Mouse (Mus musculus) limb, embryonic 15.5 days (tissue): ENCODE measurements around the gene Metap1d. TPM values are rescaled to one million over a fixed set of nuclear protein-coding genes. Genes with fewer than 3 reads are reported as not detected.
A peak's percentile ranks its signal among the peaks of the same experiment; 100 is the strongest.

Experiments used
- ATAC-seq: fragments of 200-750 bp; cut with Nextera tagmentation; 2 replicates; pipeline ENCODE4 v1.8.0; 2017; ENCODE audit warnings: low read depth, moderate TSS enrichment; ENCODE audit not compliant: insufficient number of reproducible peaks, low FRiP score, low TSS enrichment
- H3K27ac ChIP-seq: fragments of 300-500 bp; sonication (generic); 2 replicates; pipeline ENCODE4 v1.5.1; 2015; ENCODE audit warnings: moderate library complexity, mild to moderate bottlenecking, inconsistent platforms
- H3K27me3 ChIP-seq: fragments of 300-500 bp; sonication (generic); 2 replicates; pipeline ENCODE4 v1.6.1; 2015; ENCODE audit warnings: inconsistent platforms
- H3K36me3 ChIP-seq: fragments of 300-500 bp; sonication (generic); 2 replicates; pipeline ENCODE4 v1.6.1; 2015; ENCODE audit warnings: inconsistent platforms
- H3K4me1 ChIP-seq: fragments of 300-500 bp; sonication (generic); 2 replicates; pipeline ENCODE4 v1.6.1; 2015; ENCODE audit warnings: inconsistent platforms
- H3K4me2 ChIP-seq: fragments of 300-500 bp; sonication (generic); 2 replicates; pipeline ENCODE4 v1.6.1; 2015; ENCODE audit warnings: mild to moderate bottlenecking, inconsistent platforms
- H3K4me3 ChIP-seq: fragments of 300-500 bp; sonication (generic); 2 replicates; pipeline ENCODE4 v1.5.1; 2015; ENCODE audit warnings: mild to moderate bottlenecking, inconsistent platforms
- H3K9ac ChIP-seq: fragments of 300-500 bp; sonication (generic); 2 replicates; pipeline ENCODE4 v1.6.1; 2015; ENCODE audit warnings: inconsistent platforms
- H3K9me3 ChIP-seq: fragments of 300-500 bp; sonication (generic); 2 replicates; pipeline ENCODE4 v1.6.1; 2016; ENCODE audit warnings: inconsistent platforms
- WGBS: fragments of 180-500 bp; shearing (Covaris S2); methylation state at CpG from one replicate; pipeline ENCODE4 v1.1.7; 2015; 5-methylcytosine and 5-hydroxymethylcytosine counted together
- polyA plus RNA-seq: library from polyadenylated mRNA; unstranded; fragments of >200 nt; fragmentation: Nextera tagmentation; extraction: Ambion mirVana; gene quantifications from 2 replicates; pipeline ENCODE4 v1.2.1, GENCODE M21; 2015

Gene Metap1d
- polyA plus RNA-seq, 1 experiment from 2014 or later = 41.6 TPM

DNA sequence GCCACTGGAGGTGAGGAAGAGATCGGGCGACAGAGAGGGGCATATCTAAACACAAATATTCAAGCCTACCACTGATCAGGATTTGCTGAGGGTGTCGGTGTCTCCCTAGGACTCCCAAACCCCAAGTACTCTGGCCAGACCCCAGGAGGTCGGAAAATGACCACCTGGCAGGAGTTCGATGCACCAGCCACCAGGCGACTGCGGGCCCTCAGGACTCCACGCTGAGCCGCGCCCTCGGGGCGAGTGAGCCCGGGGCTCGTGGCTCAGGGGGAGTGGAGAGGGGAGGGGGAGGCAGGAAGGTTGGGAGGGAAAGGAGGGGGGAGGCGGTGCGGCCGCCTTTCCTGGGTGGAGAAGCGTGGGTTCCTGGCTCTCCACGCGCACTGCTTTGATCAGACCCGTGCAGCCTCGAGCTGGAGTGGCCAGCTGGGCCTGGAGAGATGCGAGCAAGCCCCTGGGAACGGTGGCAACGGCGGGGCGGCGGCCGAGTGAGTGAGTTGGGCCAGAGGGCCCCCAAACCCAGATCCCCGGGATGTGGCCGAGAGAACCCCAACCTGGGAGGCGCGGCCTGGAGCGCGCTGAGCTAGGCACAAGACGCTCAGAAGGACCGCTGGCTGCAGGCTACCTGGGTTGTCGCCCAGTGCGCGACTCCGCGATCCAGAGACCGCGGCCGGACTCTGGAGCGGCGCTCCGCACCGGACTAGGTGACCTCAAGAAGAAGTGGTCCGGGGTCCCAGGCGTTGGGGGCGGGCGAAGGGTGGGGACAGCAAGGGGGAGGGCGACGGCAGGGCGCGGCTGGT lies 75.8 kb downstream of the Metap1d start:
- Histone ChIP-seq H3K27ac (no peak overlapping the region), H3K9ac (0 out of 2 replicates have a peak overlapping the region, but pooled peaks have one; percentile 17), H3K4me2 (peak overlapping the region; percentile 93), H3K4me3 (peak overlapping the region; percentile 50), H3K36me3 (no peaks in the 10 kb centered on the region), H3K4me1 (peaks cover 34% of the 10 kb centered on the region), H3K27me3 (peaks cover 93% of the 10 kb centered on the region), H3K9me3 (no peaks in the 10 kb centered on the region)
- WGBS = under 1% methylated on average over 53 of the region's 57 CpGs
- peak; percentile 40; the same call in 1 of the 2 replicates for ATAC-seq

DNA sequence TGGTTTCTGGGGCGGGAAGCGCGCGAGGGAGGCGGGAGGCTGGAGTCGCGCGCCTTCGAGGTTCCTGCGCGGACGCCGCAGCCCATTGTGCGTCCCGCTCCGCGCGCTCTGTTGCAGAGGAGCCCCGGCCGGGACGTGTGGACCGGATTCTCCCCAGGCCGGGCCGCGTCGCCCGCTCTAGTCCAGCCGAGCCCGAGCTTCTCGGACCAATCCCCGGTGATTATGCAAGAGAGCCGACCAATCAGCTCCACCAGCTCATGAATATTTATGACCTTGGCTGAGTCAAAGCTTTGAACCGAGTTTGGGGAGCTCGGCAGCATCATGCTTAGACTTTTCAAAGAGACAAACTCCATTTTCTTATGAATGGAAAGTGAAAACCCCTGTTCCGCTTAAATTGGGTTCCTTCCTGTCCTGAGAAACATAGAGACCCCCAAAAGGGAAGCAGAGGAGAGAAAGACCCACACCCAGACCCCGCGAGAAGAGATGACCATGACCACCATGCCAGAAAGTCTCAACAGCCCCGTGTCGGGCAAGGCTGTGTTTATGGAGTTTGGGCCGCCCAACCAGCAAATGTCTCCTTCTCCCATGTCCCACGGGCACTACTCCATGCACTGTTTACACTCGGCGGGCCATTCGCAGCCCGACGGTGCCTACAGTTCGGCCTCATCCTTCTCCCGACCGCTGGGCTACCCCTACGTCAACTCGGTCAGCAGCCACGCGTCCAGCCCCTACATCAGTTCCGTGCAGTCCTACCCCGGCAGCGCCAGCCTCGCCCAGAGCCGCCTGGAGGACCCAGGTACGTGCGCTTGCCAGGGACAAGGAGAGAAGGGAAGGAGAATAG lies 76.7 kb downstream of the Metap1d start:
- Histone ChIP-seq H3K4me3 (peak overlapping the region; percentile 50), H3K9ac (0 out of 2 replicates have a peak overlapping the region, but pooled peaks have one; percentile 17), H3K4me2 (peak overlapping the region; percentile 93), H3K4me1 (peaks cover 34% of the 10 kb centered on the region), H3K27me3 (peaks cover 95% of the 10 kb centered on the region), H3K9me3 (no peaks in the 10 kb centered on the region), H3K36me3 (no peaks in the 10 kb centered on the region), H3K27ac (no peak overlapping the region)
- under 1% methylated on average over 55 of the region's 60 CpGs for WGBS
- ATAC-seq = peak; percentile 77

DNA sequence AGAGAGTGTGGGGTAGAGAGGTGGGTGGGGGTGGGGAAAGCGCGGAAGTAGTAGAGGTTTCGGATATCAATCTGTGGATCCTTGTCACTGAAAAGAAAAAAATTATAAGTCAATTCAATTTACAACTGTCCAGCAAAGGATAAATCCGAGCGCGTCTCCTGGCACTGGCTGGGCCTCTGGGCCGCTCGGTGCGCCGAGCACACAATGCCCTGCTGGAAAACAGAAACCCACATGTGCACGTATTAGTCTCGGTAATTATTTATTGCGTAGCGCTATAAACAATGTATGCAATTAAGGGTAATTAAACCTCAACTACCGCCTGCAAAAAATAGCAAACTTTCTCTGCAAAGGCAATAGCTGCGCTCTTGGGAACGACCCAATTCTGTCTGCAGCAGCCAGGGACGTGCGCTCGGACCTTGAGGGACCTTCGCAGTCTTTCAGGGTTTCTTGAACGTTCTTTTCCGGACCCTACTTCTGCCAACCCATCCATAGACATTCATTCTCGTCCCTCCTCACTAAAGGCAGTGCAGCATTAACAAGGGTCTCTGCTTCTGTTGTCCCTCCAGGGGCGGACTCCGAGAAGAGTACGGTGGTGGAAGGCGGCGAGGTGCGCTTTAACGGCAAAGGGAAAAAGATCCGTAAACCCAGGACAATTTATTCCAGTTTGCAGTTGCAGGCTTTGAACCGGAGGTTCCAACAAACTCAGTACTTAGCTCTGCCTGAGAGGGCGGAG lies 77.5 kb downstream of the Metap1d start:
- peaks cover 94% of the 10 kb centered on the region for H3K27me3 ChIP-seq
- no peak overlapping the region for H3K9ac ChIP-seq
- peaks cover 34% of the 10 kb centered on the region for H3K4me1 ChIP-seq
- no peaks in the 10 kb centered on the region for H3K9me3 ChIP-seq
- H3K36me3 ChIP-seq = no peaks in the 10 kb centered on the region
- ATAC-seq = no peak
- 1% methylated on average over 34 of the region's 34 CpGs for WGBS
- H3K27ac ChIP-seq = no peak overlapping the region
- H3K4me3 ChIP-seq = peak overlapping the region; percentile 50
- peak overlapping the region; percentile 93 for H3K4me2 ChIP-seq

DNA sequence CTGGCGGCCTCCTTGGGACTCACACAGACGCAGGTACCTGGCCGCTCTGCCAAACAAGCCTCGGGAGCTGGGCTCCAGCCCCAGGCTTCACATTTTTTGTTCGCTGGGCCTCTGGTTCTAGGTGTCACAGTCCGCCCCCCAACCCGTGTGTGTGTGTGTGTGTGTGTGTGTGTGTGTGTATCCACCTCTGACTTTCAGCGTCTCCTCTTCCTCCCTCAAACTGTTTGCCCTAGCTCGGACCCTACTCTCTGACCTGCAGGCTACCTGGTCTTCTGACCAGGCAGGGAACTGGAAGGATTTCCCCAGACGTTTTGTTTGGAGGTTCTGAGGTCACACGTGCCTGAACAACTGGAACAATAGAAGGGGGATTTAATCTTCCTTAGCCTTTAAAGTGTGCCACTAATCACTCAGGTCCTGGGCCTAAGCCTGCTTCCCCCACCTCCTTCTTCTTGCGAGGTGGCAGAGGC lies 78.1 kb downstream of the Metap1d start:
- H3K4me2 ChIP-seq = 0 out of 2 replicates have a peak overlapping the region, but pooled peaks have one; percentile 10
- peaks cover 92% of the 10 kb centered on the region for H3K27me3 ChIP-seq
- 5% methylated on average over 12 of the region's 12 CpGs for WGBS
- H3K27ac ChIP-seq = no peak overlapping the region
- no peak for ATAC-seq
- peaks cover 34% of the 10 kb centered on the region for H3K4me1 ChIP-seq
- H3K36me3 ChIP-seq = no peaks in the 10 kb centered on the region
- no peak overlapping the region for H3K9ac ChIP-seq
- H3K9me3 ChIP-seq = no peaks in the 10 kb centered on the region
- H3K4me3 ChIP-seq = peak overlapping the region; percentile 50

DNA sequence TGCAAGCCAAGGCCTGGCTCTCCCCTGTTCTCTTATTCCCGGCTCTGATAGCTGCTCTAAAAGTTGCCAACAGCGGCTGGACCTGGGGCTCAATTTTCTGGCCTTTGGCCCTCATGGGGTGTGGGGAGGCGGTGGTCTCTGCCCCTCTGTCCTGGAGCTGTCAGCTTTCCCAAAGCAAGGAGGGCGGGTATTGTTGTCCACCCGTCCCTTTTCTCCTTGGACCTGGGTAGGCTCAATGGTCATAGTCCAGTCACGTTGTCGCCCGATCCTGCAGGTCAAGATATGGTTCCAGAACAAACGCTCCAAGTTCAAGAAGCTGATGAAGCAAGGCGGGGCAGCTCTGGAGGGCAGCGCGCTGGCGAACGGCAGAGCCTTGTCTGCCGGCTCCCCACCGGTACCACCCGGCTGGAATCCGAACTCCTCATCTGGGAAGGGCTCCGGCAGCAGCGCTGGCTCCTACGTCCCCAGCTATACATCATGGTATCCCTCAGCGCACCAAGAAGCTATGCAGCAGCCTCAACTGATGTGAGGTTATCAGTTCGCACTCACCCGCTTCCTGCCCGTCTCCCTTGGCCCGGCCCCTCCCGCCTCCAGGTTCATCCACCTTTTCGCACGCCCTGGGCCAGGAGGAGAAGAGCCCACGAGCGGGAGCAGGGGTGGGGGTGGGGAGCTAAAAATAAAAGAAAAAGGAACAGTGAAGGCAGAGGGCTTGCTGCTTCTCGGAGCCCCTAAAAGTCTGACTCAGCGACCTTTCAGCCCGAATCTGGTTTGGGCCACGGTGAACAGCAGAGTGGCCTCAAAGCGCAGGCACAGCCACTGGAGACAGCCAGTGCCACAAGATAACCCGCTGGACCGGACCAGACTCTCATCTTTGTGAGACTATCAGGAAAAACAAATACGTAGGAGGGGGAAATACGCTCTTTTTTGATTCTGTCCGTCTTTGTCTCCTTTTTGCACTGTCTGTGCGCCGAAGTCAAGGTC lies 79.2 kb downstream of the Metap1d start:
- Histone ChIP-seq H3K36me3 (no peaks in the 10 kb centered on the region), H3K27ac (no peak overlapping the region), H3K27me3 (peaks cover 92% of the 10 kb centered on the region), H3K4me2 (no peak overlapping the region), H3K4me1 (peaks cover 34% of the 10 kb centered on the region), H3K9ac (no peak overlapping the region), H3K9me3 (no peaks in the 10 kb centered on the region), H3K4me3 (peak overlapping the region; percentile 5; the same call in 1 of the 2 replicates)
- ATAC-seq = no peak
- WGBS = 3% methylated on average over 43 of the region's 43 CpGs

DNA sequence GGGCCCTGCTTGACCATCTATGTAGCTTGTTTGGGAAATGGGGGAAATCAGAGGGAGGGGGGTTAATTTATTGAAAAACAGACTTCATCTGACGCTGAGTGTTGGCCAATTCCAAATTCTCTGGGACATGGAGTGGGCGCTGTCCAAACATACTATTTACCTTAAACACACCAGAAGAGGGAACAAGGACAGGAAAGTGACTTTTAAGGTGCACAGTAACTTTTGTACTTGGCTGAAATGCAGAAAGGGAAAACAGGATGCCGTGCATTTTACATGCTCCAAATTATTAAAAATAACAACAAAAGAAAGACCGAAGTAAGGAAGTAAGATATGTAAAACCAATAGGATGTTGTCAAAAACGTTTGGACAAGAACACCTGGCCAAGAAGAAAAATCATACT lies 80.0 kb downstream of the Metap1d start:
- no peak overlapping the region for H3K4me2 ChIP-seq
- no peak overlapping the region for H3K4me3 ChIP-seq
- H3K27me3 ChIP-seq = peaks cover 93% of the 10 kb centered on the region
- H3K9ac ChIP-seq = no peak overlapping the region
- ATAC-seq = no peak
- H3K4me1 ChIP-seq = peaks cover 34% of the 10 kb centered on the region
- H3K36me3 ChIP-seq = no peaks in the 10 kb centered on the region
- H3K9me3 ChIP-seq = no peaks in the 10 kb centered on the region
- H3K27ac ChIP-seq = no peak overlapping the region
- WGBS = 16% methylated on average over 5 of the region's 5 CpGs

DNA sequence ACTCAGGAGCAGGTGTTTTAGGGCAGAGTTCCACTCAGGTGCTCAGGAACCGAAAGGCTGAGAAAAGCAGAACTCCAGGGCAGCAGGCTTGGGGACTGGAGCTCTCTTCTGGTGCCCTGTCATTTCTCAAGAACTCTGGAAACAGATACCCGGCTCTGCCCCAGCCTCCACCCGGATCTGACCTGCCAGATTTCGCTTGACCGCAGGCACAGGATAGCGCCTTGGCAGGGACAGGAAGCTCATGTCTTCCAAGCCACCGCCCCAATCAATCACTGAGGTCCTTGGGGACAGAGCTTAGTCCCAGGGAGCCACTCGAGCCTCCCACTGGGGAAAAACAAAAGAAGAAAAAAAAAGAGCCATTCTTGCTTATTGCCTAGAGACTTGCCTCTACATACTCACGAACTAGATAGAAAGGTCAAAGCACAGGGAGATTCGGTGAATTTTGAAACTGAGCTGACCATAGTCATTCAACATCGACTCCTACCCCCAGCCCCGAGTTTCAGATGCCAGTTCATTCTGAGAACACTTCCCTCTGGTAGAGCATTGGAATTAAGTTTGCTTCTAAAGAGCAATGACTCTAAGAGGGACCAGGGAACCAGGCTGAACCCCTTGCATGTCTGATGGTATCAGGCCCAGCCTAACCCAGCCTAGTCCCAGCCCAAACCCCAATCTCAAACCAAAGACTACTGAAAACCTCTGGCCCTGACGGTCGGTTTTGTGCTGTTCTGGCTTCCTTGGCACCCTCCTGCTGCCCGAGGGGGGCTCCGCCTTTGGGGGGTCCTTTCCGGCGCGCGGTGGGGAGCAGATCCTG lies 81.4 kb downstream of the Metap1d start:
- no peak for ATAC-seq
- Histone ChIP-seq H3K27me3 (peaks cover 93% of the 10 kb centered on the region), H3K4me3 (no peak overlapping the region), H3K9me3 (no peaks in the 10 kb centered on the region), H3K36me3 (no peaks in the 10 kb centered on the region), H3K4me1 (peaks cover 34% of the 10 kb centered on the region), H3K9ac (no peak overlapping the region), H3K4me2 (no peak overlapping the region), H3K27ac (no peak overlapping the region)
- 5% methylated on average over 20 of the region's 20 CpGs for WGBS

DNA sequence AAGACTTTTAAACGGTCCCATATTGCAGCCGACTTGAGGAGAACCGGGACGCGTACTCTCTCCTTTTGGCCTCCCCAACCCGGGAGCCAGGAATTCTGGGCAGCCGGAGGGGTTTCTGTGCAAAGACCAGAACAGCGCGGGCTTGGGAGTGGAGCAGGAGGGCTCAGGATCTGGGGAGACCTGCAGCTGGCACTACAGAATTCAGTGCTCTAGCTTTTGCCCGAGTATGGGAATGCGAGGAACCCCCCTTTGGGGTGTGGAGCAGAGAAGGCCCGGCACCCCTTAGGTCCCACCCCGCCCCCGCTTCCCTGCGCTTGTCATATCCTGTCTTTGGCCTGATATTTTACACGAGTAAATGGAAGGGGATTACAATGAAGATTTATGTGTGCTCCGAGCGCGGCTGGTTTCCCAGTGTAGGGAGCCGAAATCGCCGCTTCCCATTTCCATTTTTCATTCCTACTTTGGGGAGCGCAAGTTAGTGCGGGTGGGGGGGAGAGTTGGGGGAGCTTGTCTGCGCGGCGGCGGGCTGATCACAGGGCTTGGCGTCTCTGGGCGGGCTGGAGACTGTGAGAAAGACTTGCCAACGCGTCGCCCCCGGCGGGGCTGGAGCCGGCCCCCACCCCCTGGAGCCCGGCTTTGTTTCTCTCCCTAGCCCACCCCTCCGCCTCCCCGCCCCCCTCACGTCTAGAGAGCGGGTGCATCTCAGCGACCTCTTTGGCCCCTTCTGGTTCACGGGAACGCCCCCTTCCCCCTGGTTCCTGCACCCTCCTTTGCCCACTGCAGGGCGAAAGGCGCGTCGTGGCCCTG lies 87.7 kb downstream of the Metap1d start:
- Histone ChIP-seq H3K27ac (no peak overlapping the region), H3K4me1 (peaks cover 60% of the 10 kb centered on the region), H3K27me3 (peaks cover 94% of the 10 kb centered on the region), H3K9me3 (no peaks in the 10 kb centered on the region), H3K36me3 (no peaks in the 10 kb centered on the region), H3K9ac (no peak overlapping the region), H3K4me2 (peak overlapping the region; percentile 46), H3K4me3 (peak overlapping the region; percentile 13)
- no peak for ATAC-seq
- under 1% methylated on average over 48 of the region's 48 CpGs for WGBS

DNA sequence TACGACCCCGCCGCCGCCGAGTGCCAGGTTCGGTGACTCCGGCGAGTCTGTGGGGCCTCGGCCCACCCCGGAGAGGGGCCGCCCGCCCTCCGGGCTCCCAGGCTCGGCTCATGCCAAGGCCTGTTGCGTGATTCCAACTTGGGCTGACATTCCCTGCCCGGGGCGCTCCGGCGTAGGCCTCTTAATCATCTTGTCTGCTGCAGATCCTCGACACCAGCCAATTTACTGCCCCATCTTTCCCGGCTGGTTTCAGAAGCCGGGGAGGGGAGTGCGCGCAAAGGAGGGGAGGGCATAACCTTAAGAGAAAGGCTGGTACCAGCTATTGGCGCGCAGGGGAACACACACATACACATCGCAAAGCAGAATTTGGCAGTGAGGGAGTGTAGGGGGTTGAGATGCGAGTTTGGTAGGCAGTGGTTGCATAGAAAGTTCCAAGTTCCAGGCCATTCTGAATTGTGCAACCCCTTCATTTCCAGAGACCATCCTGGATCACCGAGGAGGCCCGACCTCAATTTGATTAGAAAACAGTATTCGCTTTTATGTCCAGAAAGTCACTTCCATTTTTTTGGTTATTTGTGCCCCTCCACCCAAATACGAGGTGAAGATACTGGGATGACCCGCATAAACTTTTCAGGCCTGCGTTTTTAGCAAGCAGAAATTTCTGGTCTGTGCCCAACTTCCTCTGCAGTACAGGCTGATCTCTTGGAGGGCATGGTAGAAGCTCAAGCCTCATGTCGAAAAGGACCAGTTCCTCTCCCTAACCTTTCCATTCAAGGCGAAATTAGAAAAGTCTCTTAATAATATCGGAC lies 88.5 kb downstream of the Metap1d start:
- Histone ChIP-seq H3K27me3 (peaks cover 94% of the 10 kb centered on the region), H3K4me2 (peak overlapping the region; percentile 46), H3K27ac (no peak overlapping the region)

More for the DNA sequence above, 88.5 kb downstream of the Metap1d start:
- no peaks in the 10 kb centered on the region for H3K9me3 ChIP-seq
- ATAC-seq = no peak
- peaks cover 69% of the 10 kb centered on the region for H3K4me1 ChIP-seq
- H3K4me3 ChIP-seq = peak overlapping the region; percentile 13
- 6% methylated on average over 37 of the region's 37 CpGs for WGBS
- H3K9ac ChIP-seq = no peak overlapping the region
- H3K36me3 ChIP-seq = no peaks in the 10 kb centered on the region
